Mouse (Mus musculus) lung, postnatal 0 days (tissue): ENCODE data around the gene Olfr94. TPM values are rescaled to one million over a fixed set of nuclear protein-coding genes. Genes with fewer than 3 reads are reported as not detected.

Experiments used
- ATAC-seq: fragments of 200-750 bp; cut with Nextera tagmentation; 2 replicates; pipeline ENCODE4 v1.8.0; 2017; ENCODE audit warnings: moderate library complexity
- DNase-seq: peaks from one replicate; pipeline ENCODE4 v3.0.0-alpha.2; 2016; ENCODE audit warnings: low spot score
- H3K27ac ChIP-seq: fragments of 300-500 bp; sonication (generic); 2 replicates; pipeline ENCODE4 v1.5.1; 2014; ENCODE audit warnings: antibody characterized with exemption, mild to moderate bottlenecking, low read length, mixed read lengths
- H3K27me3 ChIP-seq: fragments of 300-500 bp; sonication (generic); replicated peaks from 2 replicates; pipeline ENCODE4 v1.6.1; 2014; ENCODE audit warnings: low read length, mixed read lengths; ENCODE audit not compliant: insufficient read depth
- H3K36me3 ChIP-seq: fragments of 300-500 bp; sonication (generic); 2 replicates; pipeline ENCODE4 v1.6.1; 2014; ENCODE audit warnings: low read length, mixed read lengths; ENCODE audit not compliant: insufficient read depth
- H3K4me1 ChIP-seq: fragments of 300-500 bp; sonication (generic); 2 replicates; pipeline ENCODE4 v1.6.1; 2014; ENCODE audit warnings: antibody characterized with exemption, low read depth, low read length, mixed read lengths; ENCODE audit not compliant: insufficient read depth
- H3K4me2 ChIP-seq: fragments of 300-500 bp; sonication (generic); replicated peaks from 2 replicates; pipeline ENCODE4 v1.6.1; 2014; ENCODE audit warnings: low read depth, mild to moderate bottlenecking, low read length, moderate library complexity, mixed read lengths
- H3K4me3 ChIP-seq: fragments of 300-500 bp; sonication (generic); 2 replicates; pipeline ENCODE4 v1.5.1; 2014; ENCODE audit warnings: low read depth, low read length
- H3K9ac ChIP-seq: fragments of 300-500 bp; sonication (generic); replicated peaks from 2 replicates; pipeline ENCODE4 v1.6.1; 2014; ENCODE audit warnings: low read depth, mild to moderate bottlenecking
- H3K9me3 ChIP-seq: fragments of 300-500 bp; sonication (generic); 2 replicates; pipeline ENCODE4 v1.6.1; 2016; ENCODE audit warnings: low read length, mixed read lengths
- CTCF ChIP-seq: IDR thresholded peaks from 2 replicates; pipeline ENCODE4 v1.5.1; 2016; ENCODE audit warnings: antibody characterized with exemption, mild to moderate bottlenecking
- EP300 ChIP-seq: IDR thresholded peaks from 2 replicates; pipeline ENCODE4 v1.6.1; 2016; ENCODE audit warnings: antibody characterized with exemption, mild to moderate bottlenecking, control low read depth
- WGBS: fragments of 180-500 bp; shearing (Covaris S2); extraction: QIAGEN DNeasy Blood & Tissue Kit; methylation state at CpG from one replicate; pipeline ENCODE4 v1.1.7; 2014; 5-methylcytosine and 5-hydroxymethylcytosine counted together
- polyA plus RNA-seq: library from polyadenylated mRNA; unstranded; fragments of >200 nt; fragmentation: Nextera tagmentation; extraction: Ambion mirVana; gene quantifications from 2 replicates; pipeline ENCODE4 v1.2.1, GENCODE M21; 2015

Gene Olfr94
- polyA plus RNA-seq, 1 experiment from 2014 or later: not detected

DNA sequence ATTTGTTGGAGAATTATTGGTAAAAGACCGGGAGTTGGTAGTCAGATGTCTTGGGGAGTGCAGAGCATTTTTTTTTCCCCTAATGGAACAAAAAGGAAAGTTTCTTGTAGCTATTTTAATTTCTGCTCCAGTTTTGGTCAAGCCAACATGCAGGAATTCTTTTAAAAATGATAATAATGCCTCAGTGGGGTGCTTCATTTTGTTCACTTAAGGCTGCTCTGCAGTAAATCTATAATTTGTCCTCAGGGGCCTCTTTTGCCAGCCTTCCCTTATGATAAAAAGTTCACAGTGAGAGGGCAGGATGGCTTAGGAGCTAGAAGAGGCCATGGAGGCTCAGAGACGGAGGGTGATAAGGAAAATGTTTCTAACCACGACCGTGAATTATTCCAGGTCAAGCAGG is 19.1 kb upstream of the Olfr94 start, which contains the start of gene Olfr96:
Gene Olfr96 (plus strand): TSS at position 301 of the 400 bp plus-strand sequence.
- H3K9ac ChIP-seq: no peak within 1 kb of the TSS
- ATAC-seq: no peak
- no peak for DNase-seq
- H3K36me3 ChIP-seq: no peaks in the 10 kb centered on the region
- H3K9me3 ChIP-seq: no peaks in the 10 kb centered on the region; the same call in 1 of the 2 replicates
- H3K4me3 ChIP-seq: no peak within 1 kb of the TSS
- H3K27me3 ChIP-seq: no peaks in the 10 kb centered on the region
- no peak within 1 kb of the TSS for H3K4me2 ChIP-seq
- no peak within 1 kb of the TSS for H3K27ac ChIP-seq
- TF ChIP-seq CTCF: no peak
- no peak for TF ChIP-seq EP300
- no peaks in the 10 kb centered on the region for H3K4me1 ChIP-seq
- 49% methylated on average over 4 of the region's 4 CpGs for WGBS

DNA sequence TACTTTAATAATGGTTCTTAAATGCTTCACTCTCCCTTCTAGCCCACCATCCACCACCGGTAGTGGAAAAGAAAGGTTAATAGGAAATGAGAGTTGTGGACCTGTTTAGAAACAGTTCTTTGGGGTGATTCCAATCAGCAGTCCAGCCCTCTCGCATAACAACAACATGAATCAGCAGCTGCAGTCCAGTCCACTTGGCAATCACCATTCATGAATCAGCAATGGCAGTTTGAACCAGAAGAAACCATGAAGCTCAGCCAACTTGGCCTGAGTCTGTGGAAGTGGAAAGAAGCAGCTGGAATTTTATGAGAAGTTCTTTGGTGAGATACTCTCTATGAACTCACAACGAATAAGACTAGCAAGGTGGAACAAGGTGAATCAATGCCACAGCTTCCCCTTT is 17.7 kb upstream of the Olfr94 start:
- H3K27me3 ChIP-seq: no peaks in the 10 kb centered on the region
- H3K4me3 ChIP-seq: no peak overlapping the region
- H3K9me3 ChIP-seq: no peaks in the 10 kb centered on the region; the same call in 1 of the 2 replicates
- 73% methylated on average over 3 of the region's 3 CpGs for WGBS
- DNase-seq: no peak
- TF ChIP-seq EP300: no peak
- TF ChIP-seq CTCF: no peak
- H3K4me1 ChIP-seq: no peaks in the 10 kb centered on the region
- ATAC-seq: no peak
- no peak overlapping the region for H3K9ac ChIP-seq
- H3K27ac ChIP-seq: no peak overlapping the region
- H3K4me2 ChIP-seq: no peak overlapping the region
- H3K36me3 ChIP-seq: no peaks in the 10 kb centered on the region

DNA sequence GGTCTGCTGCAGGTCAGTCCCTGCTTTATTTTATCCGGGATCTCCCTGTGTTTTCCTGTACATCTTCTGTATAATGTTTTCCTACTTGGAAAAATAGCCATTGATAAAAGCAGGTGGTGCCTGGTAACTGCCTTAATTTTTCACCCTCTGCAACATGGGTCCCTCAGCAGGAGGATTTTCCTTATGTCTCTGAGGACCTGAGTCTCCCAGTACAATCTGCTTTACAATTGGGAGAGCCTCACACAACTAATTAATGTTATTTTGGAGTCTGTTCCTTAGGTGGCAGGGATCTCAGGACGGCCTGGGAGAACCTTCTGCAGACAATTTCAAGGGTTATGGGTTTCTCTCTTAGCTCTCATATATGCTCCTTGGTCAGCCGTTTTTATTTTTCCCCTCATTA is 12.2 kb upstream of the Olfr94 start, which contains the start of gene Olfr95:
Gene Olfr95 (minus strand): TSS at position 101 of the 400 bp plus-strand sequence.
- TF ChIP-seq CTCF (no peak), EP300 (no peak)
- Histone ChIP-seq H3K9me3 (no peaks in the 10 kb centered on the region; the same call in 1 of the 2 replicates), H3K36me3 (no peaks in the 10 kb centered on the region), H3K4me3 (no peak within 1 kb of the TSS), H3K4me2 (no peak within 1 kb of the TSS), H3K9ac (no peak within 1 kb of the TSS), H3K27ac (no peak within 1 kb of the TSS), H3K4me1 (no peaks in the 10 kb centered on the region), H3K27me3 (peaks cover 6% of the 10 kb centered on the region; the same call in 1 of the 2 replicates)
- WGBS: 59% methylated on average over 3 of the region's 3 CpGs
- ATAC-seq (no peak), DNase-seq (no peak)

DNA sequence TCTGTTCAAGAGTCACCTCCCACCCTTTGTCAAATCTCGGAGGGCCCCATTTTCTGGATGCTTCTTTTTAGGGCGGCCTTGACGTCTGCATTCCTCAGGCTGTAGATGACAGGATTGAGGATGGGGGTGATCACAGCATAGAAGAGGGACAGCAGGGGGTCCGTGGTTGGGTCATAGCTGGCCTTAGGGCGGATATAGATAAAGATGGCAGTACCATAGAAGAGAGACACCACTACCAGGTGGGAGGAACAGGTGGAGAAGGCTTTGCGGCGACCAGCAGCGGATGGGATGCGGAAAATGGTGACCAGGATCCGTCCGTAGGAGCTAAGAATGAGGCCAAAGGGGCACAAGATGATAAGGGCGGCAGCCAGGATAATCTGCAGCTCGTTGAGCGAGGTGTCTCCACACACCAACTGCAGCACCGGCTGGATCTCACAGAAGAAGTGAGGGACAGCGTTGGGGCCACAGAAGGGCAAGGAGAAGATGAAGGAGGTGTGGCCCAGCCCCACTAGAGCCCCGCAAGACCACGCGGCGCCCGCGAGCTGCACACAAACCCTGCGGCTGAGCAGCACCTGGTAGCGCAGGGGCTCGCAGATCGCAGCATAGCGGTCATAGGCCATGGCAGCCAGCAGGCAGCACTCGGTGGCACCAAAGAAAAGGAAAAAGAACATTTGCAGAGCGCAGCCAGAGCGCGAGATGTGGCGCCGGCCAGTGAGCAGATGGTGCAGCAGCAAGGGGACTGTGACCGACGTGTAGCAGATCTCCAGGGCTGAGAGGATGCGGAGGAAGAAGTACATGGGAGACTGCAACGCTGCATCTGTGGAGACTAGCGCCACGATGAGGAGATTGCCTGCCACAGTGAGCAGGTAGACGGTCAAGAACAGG is 10.3 kb upstream of the Olfr94 start:
- no peak overlapping the region for H3K27ac ChIP-seq
- no peaks in the 10 kb centered on the region for H3K36me3 ChIP-seq
- TF ChIP-seq CTCF: no peak
- TF ChIP-seq EP300: no peak
- 12% methylated on average over 40 of the region's 40 CpGs for WGBS
- no peak overlapping the region for H3K4me2 ChIP-seq
- ATAC-seq (no peak), DNase-seq (no peak)
- no peaks in the 10 kb centered on the region for H3K4me1 ChIP-seq
- H3K9ac ChIP-seq: no peak overlapping the region
- peaks cover 6% of the 10 kb centered on the region; the same call in 1 of the 2 replicates for H3K27me3 ChIP-seq
- H3K4me3 ChIP-seq: no peak overlapping the region
- no peaks in the 10 kb centered on the region for H3K9me3 ChIP-seq

DNA sequence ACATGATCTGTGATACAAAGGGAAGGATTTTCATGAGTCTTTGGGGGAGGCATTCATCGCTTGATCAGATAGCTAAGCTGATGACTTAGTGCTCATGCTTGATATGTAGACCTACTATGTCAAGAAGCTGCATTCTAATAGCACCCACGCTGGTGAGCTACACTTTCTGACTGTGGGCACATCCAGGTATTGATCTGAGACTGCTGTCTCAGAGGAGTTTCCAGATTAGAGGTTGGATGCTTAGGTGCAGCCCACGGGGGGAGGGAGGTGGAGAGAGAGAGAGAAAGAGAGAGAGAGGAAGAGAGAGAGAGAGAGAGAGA is 3.1 kb upstream of the Olfr94 start:
- WGBS: 35% methylated on average over 3 of the region's 3 CpGs

DNA sequence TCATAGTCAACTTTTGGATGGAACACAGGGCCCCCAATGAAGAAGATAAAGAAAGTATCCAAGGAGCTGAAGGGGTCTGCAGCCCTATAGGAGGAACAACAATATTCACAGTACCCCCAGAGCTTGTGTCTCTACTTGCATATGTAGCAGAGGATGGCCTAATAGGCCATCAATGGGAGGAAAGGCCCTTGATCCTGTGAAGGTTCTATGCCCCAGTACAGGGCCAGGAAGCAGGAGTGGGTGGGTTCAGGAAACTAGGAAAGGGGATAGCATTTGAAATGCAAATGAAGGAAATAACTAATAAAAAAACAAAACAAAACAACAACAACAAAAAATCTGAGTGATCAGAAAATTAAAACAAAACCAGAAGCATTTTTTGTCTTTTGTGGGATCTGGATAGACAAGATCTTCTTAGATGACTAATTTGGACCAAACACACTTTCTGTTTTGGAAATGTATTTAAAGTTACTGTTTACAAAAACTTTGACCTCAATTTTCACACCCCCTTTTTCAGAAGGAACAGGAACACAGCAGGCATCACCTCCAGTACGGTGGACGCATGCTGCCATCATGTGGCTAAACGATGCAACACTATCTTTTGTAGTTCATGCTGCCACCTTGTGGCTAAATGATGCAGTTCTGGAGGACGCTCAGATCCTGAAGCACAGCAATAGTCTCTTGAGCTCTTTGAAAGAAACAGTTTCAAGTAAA is 2.6 kb upstream of the Olfr94 start:
- Histone ChIP-seq H3K9me3 (no peaks in the 10 kb centered on the region), H3K27ac (no peak overlapping the region), H3K9ac (no peak overlapping the region), H3K4me1 (no peaks in the 10 kb centered on the region), H3K4me2 (no peak overlapping the region), H3K4me3 (no peak overlapping the region), H3K36me3 (no peaks in the 10 kb centered on the region), H3K27me3 (no peaks in the 10 kb centered on the region)
- peak; percentile 81 for DNase-seq
- ATAC-seq: peak; percentile 70
- peak; percentile 100 for TF ChIP-seq CTCF
- TF ChIP-seq EP300: no peak
- 0% methylated on average over 4 of the region's 4 CpGs for WGBS

More for the DNA sequence above, 3.1 kb upstream of the Olfr94 start:
- Histone ChIP-seq H3K27ac (no peak overlapping the region), H3K9ac (no peak overlapping the region), H3K9me3 (no peaks in the 10 kb centered on the region), H3K4me1 (no peaks in the 10 kb centered on the region), H3K27me3 (no peaks in the 10 kb centered on the region), H3K4me3 (no peak overlapping the region), H3K4me2 (no peak overlapping the region), H3K36me3 (no peaks in the 10 kb centered on the region)
- DNase-seq (no peak), ATAC-seq (no peak)
- TF ChIP-seq EP300: no peak
